Mouse (Mus musculus): ENCODE results near the gene Eef2kmt. TPM values are rescaled to one million over a fixed set of nuclear protein-coding genes. Genes with fewer than 3 reads are reported as not detected.
A peak's percentile ranks its signal among the peaks of the same experiment; 100 is the strongest.

Gene Eef2kmt
- polyA plus RNA-seq, 1 experiment from 2014 or later: 15.2 TPM

- H3K36me3 ChIP-seq (ENCODE audit: control insufficient read depth, insufficient read depth, low read length): 0 out of 2 replicates have a peak, but pooled peaks cover 3% of the 10 kb centered on the region
- no peak overlapping the region for H3K27ac ChIP-seq (ENCODE audit: low read depth, low read length)
- no peaks in the 10 kb centered on the region for H3K4me1 ChIP-seq (ENCODE audit: control insufficient read depth, insufficient read depth, low read length)
- no peaks in the 10 kb centered on the region for H3K9me3 ChIP-seq (ENCODE audit: control insufficient read depth, low read length)
- no peak overlapping the region for H3K4me2 ChIP-seq (ENCODE audit: low read depth)
- H3K4me3 ChIP-seq (ENCODE audit: low read depth, low read length): no peak overlapping the region
- H3K9ac ChIP-seq (ENCODE audit: low read length): no peak overlapping the region
- ATAC-seq (ENCODE audit: insufficient read depth, low FRiP score, low TSS enrichment): no peak
- DNase-seq (ENCODE audit: low spot score): peak; percentile 64
- 35% methylated on average over 6 of the region's 6 CpGs for WGBS
- no peaks in the 10 kb centered on the region for H3K27me3 ChIP-seq (ENCODE audit: control insufficient read depth, insufficient read depth, low read length)
These were observed 60.7 kb downstream of the Eef2kmt start for GRCm38 (mm10) chr16:5195080-5195479.

Small RNA genes lying within 50 kb of the gene (microRNA-seq; reads per million reads assigned to microRNA genes)
- gene Gm23689: not detected
- gene Gm26095: not detected
- not detected for gene Mir6364

Other genes starting within 250 kb of the Eef2kmt start
- gene Smim22, start 248.7 kb downstream of the Eef2kmt start, polyA plus RNA-seq (2014; fragmentation: Nextera tagmentation; extraction: Ambion mirVana): 1.4 TPM in 1 of 2 replicates, not detected in the other
- 83.0 and 88.0 TPM in 2 replicates for gene Rogdi, start 242.4 kb downstream of the Eef2kmt start, polyA plus RNA-seq (2014; fragmentation: Nextera tagmentation; extraction: Ambion mirVana)
- gene Glyr1, start 206.1 kb downstream of the Eef2kmt start, polyA plus RNA-seq (2014; fragmentation: Nextera tagmentation; extraction: Ambion mirVana): 178 and 199 TPM in 2 replicates
- gene Ubn1, start 205.9 kb downstream of the Eef2kmt start, polyA plus RNA-seq (2014; fragmentation: Nextera tagmentation; extraction: Ambion mirVana): 22.6 and 24.5 TPM in 2 replicates
- gene Ppl, start 123.6 kb downstream of the Eef2kmt start, polyA plus RNA-seq (2014; fragmentation: Nextera tagmentation; extraction: Ambion mirVana): 1.1 TPM in 2 replicates
- gene Sec14l5, start 108.9 kb downstream of the Eef2kmt start, polyA plus RNA-seq (2014; fragmentation: Nextera tagmentation; extraction: Ambion mirVana): 0.58 and 0.81 TPM in 2 replicates
- 13.6 and 16.9 TPM in 2 replicates for gene Nagpa, start 52.0 kb downstream of the Eef2kmt start, polyA plus RNA-seq (2014; fragmentation: Nextera tagmentation; extraction: Ambion mirVana)
- 5.2 and 6.5 TPM in 2 replicates for gene AU021092, start 33.7 kb downstream of the Eef2kmt start, polyA plus RNA-seq (2014; fragmentation: Nextera tagmentation; extraction: Ambion mirVana)
- gene Alg1, start 22.4 kb downstream of the Eef2kmt start, polyA plus RNA-seq (2014; fragmentation: Nextera tagmentation; extraction: Ambion mirVana): 26.1 and 26.9 TPM in 2 replicates